Mouse (Mus musculus) kidney, embryonic 15.5 days (tissue): ENCODE results near the gene Peli3. TPM values are rescaled to one million over a fixed set of nuclear protein-coding genes. Genes with fewer than 3 reads are reported as not detected.
"Not testable (repeated sequence)": the region's sequence is repeated elsewhere in the genome, so short reads cannot be mapped to it uniquely, and the experiment has no call there.

ENCODE experiments used
- ATAC-seq: fragments of 200-750 bp; cut with Nextera tagmentation; replicated peaks from 2 replicates; pipeline ENCODE4 v1.8.0; 2017; ENCODE audit warnings: moderate TSS enrichment; ENCODE audit not compliant: low FRiP score
- H3K27ac ChIP-seq: fragments of 300-500 bp; sonication (generic); 2 replicates; pipeline ENCODE4 v1.5.1; 2015; ENCODE audit warnings: mild to moderate bottlenecking, inconsistent platforms
- H3K27me3 ChIP-seq: fragments of 300-500 bp; sonication (generic); 2 replicates; pipeline ENCODE4 v1.6.1; 2015; ENCODE audit warnings: inconsistent platforms
- H3K36me3 ChIP-seq: fragments of 300-500 bp; sonication (generic); 2 replicates; pipeline ENCODE4 v1.6.1; 2015; ENCODE audit warnings: inconsistent platforms
- H3K4me1 ChIP-seq: fragments of 300-500 bp; sonication (generic); 2 replicates; pipeline ENCODE4 v1.6.1; 2015; ENCODE audit warnings: inconsistent platforms
- H3K4me2 ChIP-seq: fragments of 300-500 bp; sonication (generic); 2 replicates; pipeline ENCODE4 v1.6.1; 2015; ENCODE audit warnings: moderate library complexity, mild to moderate bottlenecking, inconsistent platforms
- H3K4me3 ChIP-seq: fragments of 300-500 bp; sonication (generic); replicated peaks from 2 replicates; pipeline ENCODE4 v1.5.1; 2015; ENCODE audit warnings: mild to moderate bottlenecking, inconsistent platforms
- H3K9ac ChIP-seq: fragments of 300-500 bp; sonication (generic); 2 replicates; pipeline ENCODE4 v1.6.1; 2015; ENCODE audit warnings: mild to moderate bottlenecking, inconsistent platforms
- H3K9me3 ChIP-seq: fragments of 300-500 bp; sonication (generic); replicated peaks from 2 replicates; pipeline ENCODE4 v1.6.1; 2016; ENCODE audit warnings: inconsistent platforms
- WGBS: fragments of 180-500 bp; shearing (Covaris S2); methylation state at CpG from one replicate; pipeline ENCODE4 v1.1.7; 2015; ENCODE audit warnings: mixed read lengths; 5-methylcytosine and 5-hydroxymethylcytosine counted together
- polyA plus RNA-seq: library from polyadenylated mRNA; unstranded; fragments of >200 nt; fragmentation: Nextera tagmentation; extraction: Ambion mirVana; gene quantifications from 2 replicates; pipeline ENCODE4 v1.2.1, GENCODE M21; 2015

Peli3 gene
- 2.9 and 3.0 TPM in 2 replicates for polyA plus RNA-seq

- Histone ChIP-seq H3K27ac (0 out of 2 replicates have a peak within 1 kb of the TSS, but pooled peaks have one; percentile 42), H3K36me3 (no peaks in the 10 kb centered on the region), H3K4me2 (peak within 1 kb of the TSS; percentile 98)
Observed at GRCm38 (mm10) chr19:4942551-4943252, at the start of gene Peli3. Gene Peli3 (minus strand): TSS chr19:4943127.

GRCm38 (mm10) chr19:4992371-4992770 is 49.4 kb upstream of the Peli3 start:
- no peaks in the 10 kb centered on the region for H3K36me3 ChIP-seq
- no peak overlapping the region for H3K4me3 ChIP-seq
- H3K4me2 ChIP-seq, result no peak overlapping the region
- H3K4me1 ChIP-seq, result peaks cover 3% of the 10 kb centered on the region
- ATAC-seq, result no peak
- whole genome bisulfite sequencing, result 14% methylated on average over 8 of the region's 8 CpGs
- no peak overlapping the region for H3K9ac ChIP-seq
- peaks cover 78% of the 10 kb centered on the region for H3K27me3 ChIP-seq
- no peak overlapping the region for H3K27ac ChIP-seq
- no peaks in the 10 kb centered on the region for H3K9me3 ChIP-seq

More at GRCm38 (mm10) chr19:4942551-4943252, at the start of gene Peli3:
- Histone ChIP-seq H3K9ac (peak within 1 kb of the TSS; percentile 64), H3K9me3 (no peaks in the 10 kb centered on the region), H3K4me1 (peaks cover 17% of the 10 kb centered on the region), H3K27me3 (peaks cover 19% of the 10 kb centered on the region), H3K4me3 (peak within 1 kb of the TSS; percentile 68)
- WGBS, result under 1% methylated on average over 50 of the region's 55 CpGs
- peak; percentile 95 for ATAC-seq

DNA sequence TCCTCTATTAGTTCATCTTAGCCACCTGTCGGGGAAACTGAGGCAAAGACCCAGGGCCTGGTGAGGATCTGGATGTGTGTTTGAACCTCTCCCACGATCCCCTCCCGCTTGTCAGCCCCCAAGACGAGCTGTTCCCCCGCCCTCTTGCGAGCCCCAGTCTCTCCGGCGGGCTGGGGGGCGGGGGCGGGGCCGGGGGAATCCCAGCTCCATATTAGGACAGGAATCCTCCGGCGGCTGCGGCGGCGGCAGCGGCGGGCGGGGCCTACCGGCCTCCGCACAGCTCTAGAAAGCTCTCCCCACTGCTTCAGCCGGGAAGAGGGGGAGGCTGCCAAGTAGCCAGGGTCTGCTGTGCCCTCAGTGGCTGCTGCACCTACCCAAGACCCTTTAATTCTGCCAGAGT is 47.8 kb upstream of the Peli3 start:
- no peak overlapping the region for H3K27ac ChIP-seq
- ATAC-seq, result no peak
- H3K36me3 ChIP-seq, result no peaks in the 10 kb centered on the region
- H3K4me1 ChIP-seq, result peaks cover 3% of the 10 kb centered on the region
- H3K4me3 ChIP-seq, result no peak overlapping the region
- H3K9me3 ChIP-seq, result no peaks in the 10 kb centered on the region
- WGBS, result under 1% methylated on average over 22 of the region's 22 CpGs
- peaks cover 74% of the 10 kb centered on the region for H3K27me3 ChIP-seq
- H3K9ac ChIP-seq, result no peak overlapping the region
- no peak overlapping the region; the same call in 1 of the 2 replicates for H3K4me2 ChIP-seq

GRCm38 (mm10) chr19:4990256-4990625 is 47.3 kb upstream of the Peli3 start, which contains the start of gene Npas4:
Gene Npas4 (minus strand): TSS chr19:4990316.
- H3K27me3 ChIP-seq, result peaks cover 73% of the 10 kb centered on the region
- H3K36me3 ChIP-seq, result no peaks in the 10 kb centered on the region
- WGBS, result 16% methylated on average over 4 of the region's 4 CpGs
- no peak within 1 kb of the TSS for H3K9ac ChIP-seq
- no peak within 1 kb of the TSS; the same call in 1 of the 2 replicates for H3K4me2 ChIP-seq
- no peak for ATAC-seq
- H3K4me1 ChIP-seq, result peaks cover 3% of the 10 kb centered on the region
- no peak within 1 kb of the TSS for H3K4me3 ChIP-seq
- H3K9me3 ChIP-seq, result no peaks in the 10 kb centered on the region
- H3K27ac ChIP-seq, result no peak within 1 kb of the TSS

DNA sequence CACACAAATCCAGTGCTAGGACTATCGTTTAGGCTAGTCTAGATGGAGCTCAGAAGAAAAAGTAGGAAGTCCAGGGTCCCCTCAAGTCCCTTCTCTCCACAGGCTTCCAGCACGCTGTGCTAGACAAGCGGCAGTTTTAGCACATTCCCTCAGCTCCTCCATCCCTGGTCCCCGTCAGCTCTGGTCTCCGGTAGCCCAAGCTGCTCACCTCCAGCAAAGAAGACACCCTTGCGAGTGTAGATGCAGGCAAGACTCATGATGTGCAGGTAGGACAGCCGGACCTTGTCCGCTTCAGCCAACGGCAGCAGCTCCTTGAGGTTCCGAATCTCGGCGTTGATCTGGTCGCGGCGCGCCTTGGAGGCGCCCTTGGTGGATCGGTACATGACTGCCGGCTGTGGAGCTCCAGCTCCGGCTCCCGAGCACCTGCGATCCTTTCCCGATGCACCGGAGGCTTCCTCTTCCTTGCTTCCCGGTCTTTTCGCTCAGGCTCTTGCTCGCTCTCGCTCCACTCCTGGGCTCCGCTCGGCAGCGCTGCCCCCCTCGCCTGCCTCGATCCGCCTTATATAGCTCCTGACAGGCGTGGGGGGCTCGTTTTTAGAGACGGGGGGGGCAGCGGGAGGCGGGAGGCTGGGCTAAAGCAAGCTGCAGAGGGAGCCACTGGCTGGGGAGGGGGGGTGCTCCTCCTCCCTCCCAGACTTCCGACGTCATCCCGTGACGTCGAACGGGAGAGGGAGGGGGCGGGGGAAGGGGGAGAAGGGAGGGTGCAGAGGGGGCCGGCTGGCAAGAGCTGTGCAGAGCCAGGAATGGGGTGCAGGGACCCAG is 46.7 kb upstream of the Peli3 start:
- no peak overlapping the region for H3K4me3 ChIP-seq
- no peak overlapping the region for H3K27ac ChIP-seq
- H3K4me1 ChIP-seq, result peaks cover 3% of the 10 kb centered on the region
- no peaks in the 10 kb centered on the region for H3K36me3 ChIP-seq
- no peak for ATAC-seq
- no peak overlapping the region for H3K4me2 ChIP-seq
- H3K9ac ChIP-seq, result no peak overlapping the region
- WGBS, result 18% methylated on average over 47 of the region's 47 CpGs
- H3K27me3 ChIP-seq, result peaks cover 74% of the 10 kb centered on the region
- H3K9me3 ChIP-seq, result no peaks in the 10 kb centered on the region

- Histone ChIP-seq H3K4me1 (peaks cover 3% of the 10 kb centered on the region), H3K27me3 (peaks cover 74% of the 10 kb centered on the region), H3K4me2 (no peak overlapping the region)
Observed at GRCm38 (mm10) chr19:4989013-4989412, 46.1 kb upstream of the Peli3 start.

GRCm38 (mm10) chr19:4981767-4982166 is 38.8 kb upstream of the Peli3 start:
- ATAC-seq, result no peak

More at GRCm38 (mm10) chr19:4989013-4989412, 46.1 kb upstream of the Peli3 start:
- 0 out of 2 replicates have a peak, but pooled peaks have one; percentile 56 for ATAC-seq
- no peak overlapping the region for H3K9ac ChIP-seq
- no peak overlapping the region for H3K4me3 ChIP-seq
- H3K9me3 ChIP-seq, result no peaks in the 10 kb centered on the region
- H3K27ac ChIP-seq, result no peak overlapping the region
- WGBS, result 4% methylated on average over 13 of the region's 13 CpGs
- H3K36me3 ChIP-seq, result no peaks in the 10 kb centered on the region

GRCm38 (mm10) chr19:4968236-4968635 is 25.3 kb upstream of the Peli3 start:
- no peaks in the 10 kb centered on the region for H3K9me3 ChIP-seq
- H3K9ac ChIP-seq, result no peak overlapping the region
- peaks cover 45% of the 10 kb centered on the region for H3K36me3 ChIP-seq
- H3K4me2 ChIP-seq, result no peak overlapping the region
- H3K27me3 ChIP-seq, result no peaks in the 10 kb centered on the region
- no peak overlapping the region for H3K4me3 ChIP-seq
- H3K4me1 ChIP-seq, result peaks cover 2% of the 10 kb centered on the region
- no peak for ATAC-seq
- no peak overlapping the region for H3K27ac ChIP-seq
- 92% methylated on average over 2 of the region's 2 CpGs for WGBS

More at GRCm38 (mm10) chr19:4981767-4982166, 38.8 kb upstream of the Peli3 start:
- no peak overlapping the region for H3K9ac ChIP-seq
- H3K36me3 ChIP-seq, result no peaks in the 10 kb centered on the region
- H3K4me1 ChIP-seq, result no peaks in the 10 kb centered on the region
- H3K9me3 ChIP-seq, result no peaks in the 10 kb centered on the region
- H3K27ac ChIP-seq, result no peak overlapping the region
- peaks cover 39% of the 10 kb centered on the region for H3K27me3 ChIP-seq
- no peak overlapping the region for H3K4me3 ChIP-seq
- H3K4me2 ChIP-seq, result no peak overlapping the region

- peak within 1 kb of the TSS; percentile 71 for H3K4me2 ChIP-seq
- H3K27ac ChIP-seq, result peak within 1 kb of the TSS; percentile 93
- no peaks in the 10 kb centered on the region for H3K9me3 ChIP-seq
- peak within 1 kb of the TSS; percentile 88 for H3K4me3 ChIP-seq
- ATAC-seq, result peak; percentile 97
- WGBS, result under 1% methylated on average over 34 of the region's 34 CpGs
- peaks cover 34% of the 10 kb centered on the region for H3K36me3 ChIP-seq
- H3K4me1 ChIP-seq, result peaks cover 14% of the 10 kb centered on the region
- H3K9ac ChIP-seq, result peak within 1 kb of the TSS; percentile 90
- H3K27me3 ChIP-seq, result no peaks in the 10 kb centered on the region
Observed at GRCm38 (mm10) chr19:4961928-4962601, 19.1 kb upstream of the Peli3 start, which contains the start of gene Mrpl11. Gene Mrpl11 (plus strand): TSS chr19:4962147.

- 66% methylated on average over 9 of the region's 9 CpGs for WGBS
- H3K9ac ChIP-seq, ATAC-seq, H3K36me3 ChIP-seq, H3K9me3 ChIP-seq, H3K4me3 ChIP-seq, H3K27me3 ChIP-seq, H3K4me2 ChIP-seq: not testable (repeated sequence)
- peaks cover 11% of the 10 kb centered on the region; the same call in 1 of the 2 replicates for H3K4me1 ChIP-seq
- peak overlapping the region; percentile 41; the same call in 1 of the 2 replicates for H3K27ac ChIP-seq
Observed at GRCm38 (mm10) chr19:4948641-4949040, 5.7 kb upstream of the Peli3 start.

GRCm38 (mm10) chr19:4945540-4945939 is 2.6 kb upstream of the Peli3 start:
- peaks cover 19% of the 10 kb centered on the region for H3K27me3 ChIP-seq
- H3K4me1 ChIP-seq, result peaks cover 23% of the 10 kb centered on the region
- H3K4me2 ChIP-seq, result no peak overlapping the region
- H3K4me3 ChIP-seq, result no peak overlapping the region
- H3K9ac ChIP-seq, result no peak overlapping the region
- H3K9me3 ChIP-seq, result no peaks in the 10 kb centered on the region
- no peak for ATAC-seq
- H3K27ac ChIP-seq, result no peak overlapping the region
- 32% methylated on average over 6 of the region's 6 CpGs for WGBS
- no peaks in the 10 kb centered on the region for H3K36me3 ChIP-seq
